Mouse (Mus musculus) adrenal gland, adult 8-10 months (tissue): ENCODE measurements around the gene Entpd3. TPM values are rescaled to one million over a fixed set of nuclear protein-coding genes. Genes with fewer than 3 reads are reported as not detected.

Experiments
- DNase-seq: peaks from one replicate; pipeline ENCODE4 v3.0.0; 2022
- total RNA-seq, 4 experiments: library from RNA; stranded (reverse); gene quantifications; 2 replicates each; pipeline ENCODE4 v1.2.4; 2022

The Entpd3 gene
- total RNA-seq = 1 to 10 TPM in 2 of 4 experiments, under 1 TPM in 2; 0.15 to 4.7 (median 1.6) TPM

GRCm38 (mm10) chr9:120539662-120540251 lies at the start of gene Entpd3:
Gene Entpd3, plus strand, starts transcription at chr9:120539818.
- no peak for DNase-seq

GRCm38 (mm10) chr9:120491509-120491908 lies 48.1 kb upstream of the Entpd3 start:
- no peak for DNase-seq

GRCm38 (mm10) chr9:120492010-120492399 lies 47.6 kb upstream of the Entpd3 start, which contains the start of gene Eif1b:
Gene Eif1b, plus strand, starts transcription at chr9:120492232.
- DNase-seq = no peak

- peak; percentile 49 for DNase-seq
These were observed 46.9 kb upstream of the Entpd3 start for GRCm38 (mm10) chr9:120492400-120493351.

- DNase-seq = no peak
These were observed 45.8 kb upstream of the Entpd3 start for GRCm38 (mm10) chr9:120493781-120494180.

- DNase-seq = peak; percentile 34
These were observed 42.9 kb upstream of the Entpd3 start for GRCm38 (mm10) chr9:120496691-120497090.

- DNase-seq = no peak
These were observed 41.6 kb upstream of the Entpd3 start for GRCm38 (mm10) chr9:120497983-120498382.

- no peak for DNase-seq
These were observed 38.3 kb upstream of the Entpd3 start for GRCm38 (mm10) chr9:120501191-120501902.

GRCm38 (mm10) chr9:120502013-120502412 lies 37.6 kb upstream of the Entpd3 start:
- peak; percentile 30 for DNase-seq

GRCm38 (mm10) chr9:120504423-120504822 lies 35.2 kb upstream of the Entpd3 start:
- no peak for DNase-seq

- DNase-seq = no peak
These were observed 27.8 kb upstream of the Entpd3 start for GRCm38 (mm10) chr9:120511781-120512180.

GRCm38 (mm10) chr9:120516720-120517119 lies 22.9 kb upstream of the Entpd3 start:
- DNase-seq = no peak

GRCm38 (mm10) chr9:120518946-120519345 lies 20.7 kb upstream of the Entpd3 start:
- DNase-seq = no peak

- no peak for DNase-seq
These were observed 20.0 kb upstream of the Entpd3 start for GRCm38 (mm10) chr9:120519469-120520125.

- no peak for DNase-seq
These were observed 18.5 kb upstream of the Entpd3 start for GRCm38 (mm10) chr9:120521161-120521560.

- DNase-seq = no peak
These were observed 12.3 kb upstream of the Entpd3 start for GRCm38 (mm10) chr9:120527270-120527669.

- DNase-seq = no peak
These were observed 11.7 kb upstream of the Entpd3 start for GRCm38 (mm10) chr9:120527919-120528318.

- no peak for DNase-seq
These were observed 10.7 kb upstream of the Entpd3 start for GRCm38 (mm10) chr9:120528815-120529510.

- no peak for DNase-seq
These were observed 9.1 kb upstream of the Entpd3 start for GRCm38 (mm10) chr9:120530471-120530870.

- no peak for DNase-seq
These were observed 7.6 kb upstream of the Entpd3 start for GRCm38 (mm10) chr9:120532062-120532461.

- no peak for DNase-seq
These were observed 6.9 kb upstream of the Entpd3 start for GRCm38 (mm10) chr9:120532691-120533090.
